Mouse (Mus musculus) CH12.LX (cell line): ENCODE results near the gene Cenpj. TPM values are rescaled to one million over a fixed set of nuclear protein-coding genes. Genes with fewer than 3 reads are reported as not detected.
A peak's percentile ranks its signal among the peaks of the same experiment; 100 is the strongest.

Source experiments
- DNase-seq: peaks from one replicate; pipeline ENCODE4 v3.0.0-alpha.2; 2013; ENCODE audit errors: extremely low read depth
- H3K27ac ChIP-seq: 2 replicates; pipeline ENCODE4 v1.5.1; 2012; ENCODE audit warnings: low read depth, mild to moderate bottlenecking, control low read depth, moderate library complexity; ENCODE audit not compliant: insufficient read depth
- H3K27me3 ChIP-seq: replicated peaks from 2 replicates; pipeline ENCODE3; 2012; ENCODE audit warnings: inconsistent platforms
- H3K36me3 ChIP-seq, 2 experiments: replicated peaks in 1 of 2; 2 replicates each; pipeline versions ENCODE3 to v1.6.1; 2012; ENCODE audit warnings: inconsistent platforms in 1 of 2, low read length in 1 of 2, mild to moderate bottlenecking in 1 of 2, mixed read lengths in 1 of 2, moderate library complexity in 1 of 2; ENCODE audit not compliant: control insufficient read depth in 1 of 2, insufficient read depth in 1 of 2
- H3K4me1 ChIP-seq, 2 experiments: 2 replicates each; pipeline ENCODE4 v1.6.1; 2012; ENCODE audit warnings: inconsistent platforms in 1 of 2, moderate library complexity in 1 of 2; ENCODE audit not compliant: insufficient read depth in 2 of 2, control insufficient read depth in 1 of 2
- H3K4me2 ChIP-seq: 2 replicates; pipeline ENCODE4 v1.6.1; 2012; ENCODE audit warnings: low read depth, mild to moderate bottlenecking, control low read depth; ENCODE audit not compliant: poor library complexity, insufficient read depth, severe bottlenecking
- H3K4me3 ChIP-seq, 3 experiments: fragments of 150-350 bp in 1 of 3; sonication (generic) in 1 of 3; replicated peaks in 1 of 3; 2 replicates each; pipeline versions ENCODE3 to v1.5.1; 2011 to 2012; ENCODE audit warnings: low read depth in 2 of 3, low read length in 2 of 3, mild to moderate bottlenecking in 2 of 3, moderate library complexity in 2 of 3, control low read depth in 1 of 3, improper control_type of control experiment in 1 of 3, inconsistent platforms in 1 of 3, mixed read lengths in 1 of 3; ENCODE audit not compliant: poor library complexity in 1 of 3
- H3K79me2 ChIP-seq: replicated peaks from 2 replicates; pipeline ENCODE4 v1.6.1; 2012; ENCODE audit warnings: mild to moderate bottlenecking, moderate library complexity; ENCODE audit not compliant: control insufficient read depth, poor library complexity, insufficient read depth, severe bottlenecking; ENCODE audit errors: extremely low read depth
- H3K9ac ChIP-seq: 2 replicates; pipeline ENCODE4 v1.6.1; 2012; ENCODE audit warnings: low read depth, mild to moderate bottlenecking, control low read depth, moderate library complexity; ENCODE audit not compliant: insufficient read depth
- H3K9me3 ChIP-seq: replicated peaks from 2 replicates; pipeline ENCODE3; 2012; ENCODE audit warnings: low read length, inconsistent platforms, mixed read lengths
- BHLHE40 ChIP-seq: IDR thresholded peaks from 2 replicates; pipeline ENCODE4 v1.6.1; 2011; ENCODE audit warnings: mild to moderate bottlenecking, low read depth, low read length, improper control_type of control experiment
- CTCF ChIP-seq, 2 experiments: IDR thresholded peaks in 1 of 2; conservative IDR thresholded peaks in 1 of 2; 2 replicates each; pipeline ENCODE4 v1.5.1; 2011 to 2012; ENCODE audit warnings: low read depth in 2 of 2, low read length in 2 of 2, improper control_type of control experiment in 1 of 2, inconsistent platforms in 1 of 2, mild to moderate bottlenecking in 1 of 2, moderate library complexity in 1 of 2
- ELF1 ChIP-seq: IDR thresholded peaks from 2 replicates; pipeline ENCODE4 v1.6.1; 2014; ENCODE audit warnings: low read depth, mild to moderate bottlenecking, inconsistent platforms, low read length, improper control_type of control experiment
- EP300 ChIP-seq: IDR thresholded peaks from 2 replicates; pipeline ENCODE4 v1.6.1; 2011; ENCODE audit warnings: low read length, improper control_type of control experiment
- GABPA ChIP-seq: IDR thresholded peaks from 2 replicates; pipeline ENCODE4 v1.6.1; 2012; ENCODE audit warnings: low read depth, low read length, improper control_type of control experiment, inconsistent platforms; ENCODE audit not compliant: insufficient replicate concordance
- JUND ChIP-seq: conservative IDR thresholded peaks from 2 replicates; pipeline ENCODE4 v1.6.1; 2011; ENCODE audit warnings: low read depth, low read length, improper control_type of control experiment
- MAX ChIP-seq: IDR thresholded peaks from 2 replicates; pipeline ENCODE4 v1.6.1; 2011; ENCODE audit warnings: low read length, improper control_type of control experiment
- NRF1 ChIP-seq: IDR thresholded peaks from 2 replicates; pipeline ENCODE4 v1.6.1; 2014; ENCODE audit warnings: low read depth, mild to moderate bottlenecking, inconsistent platforms, low read length, improper control_type of control experiment, moderate library complexity
- RAD21 ChIP-seq: IDR thresholded peaks from 2 replicates; pipeline ENCODE4 v1.6.1; 2011; ENCODE audit warnings: low read depth, mild to moderate bottlenecking, low read length, improper control_type of control experiment, moderate library complexity
- RCOR1 ChIP-seq: conservative IDR thresholded peaks from 2 replicates; pipeline ENCODE4 v1.6.1; 2012; ENCODE audit warnings: low read depth, mild to moderate bottlenecking, inconsistent platforms, low read length, improper control_type of control experiment
- SIN3A ChIP-seq: IDR thresholded peaks from 2 replicates; pipeline ENCODE4 v1.6.1; 2012; ENCODE audit warnings: low read length, improper control_type of control experiment, inconsistent platforms
- SMC3 ChIP-seq: IDR thresholded peaks from 2 replicates; pipeline ENCODE4 v1.6.1; 2011; ENCODE audit warnings: low read depth, low read length, improper control_type of control experiment
- TBP ChIP-seq: conservative IDR thresholded peaks from 2 replicates; pipeline ENCODE4 v1.6.1; 2011; ENCODE audit warnings: low read depth, low read length, improper control_type of control experiment
- TCF12 ChIP-seq: IDR thresholded peaks from 2 replicates; pipeline ENCODE4 v1.6.1; 2014; ENCODE audit warnings: low read depth, mild to moderate bottlenecking, inconsistent platforms, low read length, improper control_type of control experiment
- USF1 ChIP-seq: IDR thresholded peaks from 2 replicates; pipeline ENCODE4 v1.6.1; 2014; ENCODE audit warnings: low read depth, mild to moderate bottlenecking, inconsistent platforms, low read length, improper control_type of control experiment
- ZKSCAN1 ChIP-seq: IDR thresholded peaks from 2 replicates; pipeline ENCODE4 v1.6.1; 2012; ENCODE audit warnings: low read depth, inconsistent platforms, low read length, improper control_type of control experiment, borderline replicate concordance
- ZMIZ1 ChIP-seq: IDR thresholded peaks from 2 replicates; pipeline ENCODE4 v1.6.1; 2012; ENCODE audit warnings: low read depth, mild to moderate bottlenecking, inconsistent platforms, low read length, improper control_type of control experiment
- dilution Hi-C: fragments of 300-500 bp; cut with MboI; formaldehyde crosslinking; loops from 2 replicates; pipeline ENCODE4 v1.14.3; 2020; ENCODE audit warnings: low sequenced_read_pairs; ENCODE audit not compliant: extremely low pct_unique_long_range_greater_than_20kb, extremely low pct_ligation_motif_present
- in situ Hi-C: fragments of 300-500 bp; cut with MboI; formaldehyde crosslinking; loops from 3 replicates; pipeline ENCODE4 v1.14.3; 2019; ENCODE audit warnings: low sequenced_read_pairs, low pct_ligation_motif_present, low pct_unique_long_range_greater_than_20kb, mixed read lengths
- polyA plus RNA-seq: library from polyadenylated mRNA; unstranded; fragments of >175 nt; gene quantifications from 2 replicates; pipeline ENCODE4 v1.2.1, GENCODE M21; 2012; ENCODE audit warnings: low read depth; ENCODE audit not compliant: insufficient read length
- total RNA-seq, 2 experiments: library from RNA; depleted of rRNA; stranded (reverse); fragments of 300-350 nt in 1 of 2; fragments of >200 nt in 1 of 2; gene quantifications; 2 replicates each; pipeline ENCODE4 v1.2.3; 2012 to 2014

The Cenpj gene
- total and polyA plus RNA-seq, 3 experiments = 3.1 to 12.3 (median 7.8) TPM

- Histone ChIP-seq H3K9ac (no peak overlapping the region), H3K27me3 (no peaks in the 10 kb centered on the region), H3K9me3 (no peaks in the 10 kb centered on the region), H3K4me2 (no peak overlapping the region), H3K79me2 (no peaks in the 10 kb centered on the region), H3K27ac (no peak overlapping the region), H3K4me3 (no peak overlapping the region), H3K4me1 (peaks cover 3 to 7% of the 10 kb centered on the region in 2 experiments; a peak in 2 of 4 replicates), H3K36me3 (no peaks in the 10 kb centered on the region)
- dilution Hi-C loops (no loop called here), in situ Hi-C loops (no loop called here)
- TF ChIP-seq JUND (no peak), GABPA (no peak), EP300 (no peak), TCF12 (no peak)
- peak; percentile 3 for DNase-seq
These were observed 60.5 kb downstream of the Cenpj start for GRCm38 (mm10) chr14:56514775-56515174.

- H3K4me1 ChIP-seq = peaks cover 3 to 7% of the 10 kb centered on the region in 2 experiments; a peak in 2 of 4 replicates
- DNase-seq = peak; percentile 22
- no peak overlapping the region for H3K4me2 ChIP-seq
- no peaks in the 10 kb centered on the region for H3K36me3 ChIP-seq
- TF ChIP-seq RAD21 (peak; percentile 65), CTCF (conservative IDR thresholded peaks at IDR 0.05 in 1 of 2, IDR thresholded peaks at IDR 0.05 in 1 of 2; ENCODE audit: low read depth in 2 of 2, low read length in 2 of 2) (peak; percentile 16 to 64; a peak in 3 of 4 replicates), SMC3 (peak; percentile 19; the same call in 1 of the 2 replicates), BHLHE40 (0 out of 2 replicates have a peak, but pooled peaks have one; percentile 30), MAX (no peak), NRF1 (no peak)
- H3K9me3 ChIP-seq = no peaks in the 10 kb centered on the region
- H3K79me2 ChIP-seq = no peaks in the 10 kb centered on the region
- dilution Hi-C loops = no loop called here
- H3K4me3 ChIP-seq = no peak overlapping the region
- no peak overlapping the region for H3K27ac ChIP-seq
- in situ Hi-C loops = no loop called here
- no peak overlapping the region for H3K9ac ChIP-seq
- H3K27me3 ChIP-seq = no peaks in the 10 kb centered on the region
These were observed 63.1 kb downstream of the Cenpj start for GRCm38 (mm10) chr14:56512084-56512483.

DNA sequence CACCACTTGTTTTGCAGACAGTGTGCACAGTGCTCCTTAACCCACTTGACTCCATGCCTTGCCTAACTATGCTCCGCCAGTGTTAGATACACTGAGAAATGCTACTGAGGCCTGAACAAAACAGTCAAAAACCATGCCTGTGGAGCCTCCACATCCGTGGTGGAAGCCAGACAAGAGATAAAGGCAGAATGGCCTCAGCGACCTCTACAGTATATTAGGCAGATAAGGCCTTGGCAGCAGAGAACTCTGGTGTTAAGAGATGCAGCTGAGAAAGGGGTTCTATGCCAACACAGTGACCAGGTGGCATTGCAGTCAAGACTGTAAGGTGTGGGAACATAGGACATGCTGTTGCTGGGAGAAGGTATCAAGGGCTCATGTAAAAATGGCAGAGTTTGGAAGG, 68.5 kb downstream of the Cenpj start:
- H3K9me3 ChIP-seq = no peaks in the 10 kb centered on the region
- DNase-seq = no peak
- H3K79me2 ChIP-seq = no peaks in the 10 kb centered on the region
- no peaks in the 10 kb centered on the region for H3K4me1 ChIP-seq
- no peak overlapping the region for H3K9ac ChIP-seq
- no peak for TF ChIP-seq ZKSCAN1
- no peak for TF ChIP-seq ZMIZ1
- TF ChIP-seq SIN3A = no peak
- TF ChIP-seq SMC3 = no peak
- TF ChIP-seq TBP = no peak
- no peak for TF ChIP-seq BHLHE40
- no peak for TF ChIP-seq ELF1
- no peak for TF ChIP-seq RCOR1
- TF ChIP-seq USF1 = no peak
- dilution Hi-C loops (no loop called here), in situ Hi-C loops (no loop called here)
- no peaks in the 10 kb centered on the region for H3K27me3 ChIP-seq
- H3K36me3 ChIP-seq = no peaks in the 10 kb centered on the region
- no peak overlapping the region for H3K4me2 ChIP-seq
- no peak overlapping the region for H3K4me3 ChIP-seq
- H3K27ac ChIP-seq = no peak overlapping the region
